Mouse (Mus musculus): ENCODE measurements at regions not wholly inside any gene's neighbourhood (a gene's known extent, or its start where the extent isn't known, plus 50 kb on each side); places are given as distances from the start of the nearest gene placed in this dataset.

- DNase-seq (ENCODE audit: low spot score) = no peak
Observed at GRCm38 (mm10) chr12:28380203-28380602, 172.0 kb downstream of the Dcdc2c start.

- no peak for DNase-seq (ENCODE audit: low spot score)
Observed at GRCm38 (mm10) chr12:28377968-28378367, 174.2 kb downstream of the Dcdc2c start.

GRCm38 (mm10) chr12:28377373-28377772, 174.8 kb downstream of the Dcdc2c start:
- no peak for DNase-seq (ENCODE audit: low spot score)

- DNase-seq (ENCODE audit: low spot score) = no peak
Observed at GRCm38 (mm10) chr12:28376770-28377169, 175.4 kb downstream of the Dcdc2c start.

- DNase-seq (ENCODE audit: low spot score) = no peak
Observed at GRCm38 (mm10) chr12:28365304-28365703, 186.9 kb downstream of the Dcdc2c start.

- DNase-seq (ENCODE audit: low spot score) = no peak
Observed at GRCm38 (mm10) chr12:28358737-28359333, 193.4 kb downstream of the Dcdc2c start.

GRCm38 (mm10) chr12:28357764-28358163, 194.4 kb downstream of the Dcdc2c start:
- no peak for DNase-seq (ENCODE audit: low spot score)

GRCm38 (mm10) chr12:28353140-28353539, 199.1 kb downstream of the Dcdc2c start:
- no peak for DNase-seq (ENCODE audit: low spot score)

- DNase-seq (ENCODE audit: low spot score) = no peak
Observed at GRCm38 (mm10) chr12:28352571-28352970, 199.6 kb downstream of the Dcdc2c start.

- DNase-seq (ENCODE audit: low spot score) = no peak
Observed at GRCm38 (mm10) chr12:28342735-28343134, 209.5 kb downstream of the Dcdc2c start.

GRCm38 (mm10) chr12:28332591-28332990, 219.6 kb downstream of the Dcdc2c start:
- DNase-seq (ENCODE audit: low spot score) = no peak

GRCm38 (mm10) chr12:28331843-28332242, 220.4 kb downstream of the Dcdc2c start:
- DNase-seq (ENCODE audit: low spot score) = no peak

GRCm38 (mm10) chr12:28323659-28324058, 228.5 kb downstream of the Dcdc2c start:
- DNase-seq (ENCODE audit: low spot score) = no peak

GRCm38 (mm10) chr12:28309226-28309625, 243.0 kb downstream of the Dcdc2c start:
- no peak for DNase-seq (ENCODE audit: low spot score)

- no peak for DNase-seq (ENCODE audit: low spot score)
Observed at GRCm38 (mm10) chr12:28302038-28302581, 250.1 kb downstream of the Dcdc2c start.

GRCm38 (mm10) chr12:28288376-28288896, 263.8 kb downstream of the Dcdc2c start:
- no peak for DNase-seq (ENCODE audit: low spot score)

GRCm38 (mm10) chr12:28255524-28255923, 296.7 kb downstream of the Dcdc2c start:
- no peak for DNase-seq (ENCODE audit: low spot score)

- DNase-seq (ENCODE audit: low spot score) = no peak
Observed at GRCm38 (mm10) chr12:28250526-28250925, 301.7 kb downstream of the Dcdc2c start.

- no peak for DNase-seq (ENCODE audit: low spot score)
Observed at GRCm38 (mm10) chr12:28248749-28249148, 303.4 kb downstream of the Dcdc2c start.

- DNase-seq (ENCODE audit: low spot score) = no peak
Observed at GRCm38 (mm10) chr12:28248287-28248686, 303.9 kb downstream of the Dcdc2c start.

- DNase-seq (ENCODE audit: low spot score) = no peak
Observed at GRCm38 (mm10) chr12:28238016-28238415, 314.2 kb downstream of the Dcdc2c start.

- no peak for DNase-seq (ENCODE audit: low spot score)
Observed at GRCm38 (mm10) chr12:28237041-28237440, 315.2 kb downstream of the Dcdc2c start.

- no peak for DNase-seq (ENCODE audit: low spot score)
Observed at GRCm38 (mm10) chr12:28202847-28203246, 349.4 kb downstream of the Dcdc2c start.

GRCm38 (mm10) chr12:28186695-28187094, 365.5 kb downstream of the Dcdc2c start:
- DNase-seq (ENCODE audit: low spot score) = no peak
